Mouse (Mus musculus) MN1 (cell line): Measurements from ENCODE around the gene Kdr.
"Not testable (repeated sequence)": the region's sequence is repeated elsewhere in the genome, so short reads cannot be mapped to it uniquely, and the experiment has no call there.

Experiments used
- DNase-seq: peaks from one replicate; pipeline ENCODE4 v3.0.0-alpha.2; 2016; ENCODE audit warnings: low spot score

The Kdr gene

GRCm38 (mm10) chr5:75959809-75960208 lies 18.4 kb downstream of the Kdr start:
- no peak for DNase-seq

GRCm38 (mm10) chr5:75956526-75956925 lies 21.7 kb downstream of the Kdr start:
- no peak for DNase-seq

- no peak for DNase-seq
Measured at GRCm38 (mm10) chr5:75955876-75956275, 22.4 kb downstream of the Kdr start.

GRCm38 (mm10) chr5:75954778-75955330 lies 23.4 kb downstream of the Kdr start:
- DNase-seq, result no peak

- DNase-seq, result no peak
Measured at GRCm38 (mm10) chr5:75954218-75954617, 24.0 kb downstream of the Kdr start.

- DNase-seq, result no peak
Measured at GRCm38 (mm10) chr5:75952131-75952795, 26.0 kb downstream of the Kdr start.

GRCm38 (mm10) chr5:75950866-75951265 lies 27.4 kb downstream of the Kdr start:
- no peak for DNase-seq

GRCm38 (mm10) chr5:75945394-75945793 lies 32.9 kb downstream of the Kdr start:
- DNase-seq, result no peak

GRCm38 (mm10) chr5:75943301-75943700 lies 35.0 kb downstream of the Kdr start:
- DNase-seq, result no peak

GRCm38 (mm10) chr5:75941775-75942580 lies 36.3 kb downstream of the Kdr start:
- no peak for DNase-seq

- DNase-seq, result no peak
Measured at GRCm38 (mm10) chr5:75939144-75939732, 39.0 kb downstream of the Kdr start.

GRCm38 (mm10) chr5:75938012-75938411 lies 40.2 kb downstream of the Kdr start:
- DNase-seq, result no peak

GRCm38 (mm10) chr5:75936223-75936622 lies 42.0 kb downstream of the Kdr start:
- DNase-seq, result no peak

- no peak for DNase-seq
Measured at GRCm38 (mm10) chr5:75935225-75935624, 43.0 kb downstream of the Kdr start.

- no peak for DNase-seq
Measured at GRCm38 (mm10) chr5:75934201-75934600, 44.1 kb downstream of the Kdr start.

GRCm38 (mm10) chr5:75933521-75934044 lies 44.7 kb downstream of the Kdr start:
- DNase-seq, result peak; percentile 53

- DNase-seq, result not testable (repeated sequence)
Measured at GRCm38 (mm10) chr5:75931458-75931857, 46.8 kb downstream of the Kdr start.

GRCm38 (mm10) chr5:75929960-75930359 lies 48.3 kb downstream of the Kdr start:
- no peak for DNase-seq

- peak; percentile 19 for DNase-seq
Measured at GRCm38 (mm10) chr5:75922677-75923076, 55.6 kb downstream of the Kdr start.

GRCm38 (mm10) chr5:75921730-75922387 lies 56.4 kb downstream of the Kdr start:
- DNase-seq, result peak; percentile 59

GRCm38 (mm10) chr5:75919601-75920000 lies 58.7 kb downstream of the Kdr start:
- no peak for DNase-seq

- no peak for DNase-seq
Measured at GRCm38 (mm10) chr5:75918139-75918538, 60.1 kb downstream of the Kdr start.
